Mouse (Mus musculus): ENCODE data around the gene Rtp2.

DNA sequence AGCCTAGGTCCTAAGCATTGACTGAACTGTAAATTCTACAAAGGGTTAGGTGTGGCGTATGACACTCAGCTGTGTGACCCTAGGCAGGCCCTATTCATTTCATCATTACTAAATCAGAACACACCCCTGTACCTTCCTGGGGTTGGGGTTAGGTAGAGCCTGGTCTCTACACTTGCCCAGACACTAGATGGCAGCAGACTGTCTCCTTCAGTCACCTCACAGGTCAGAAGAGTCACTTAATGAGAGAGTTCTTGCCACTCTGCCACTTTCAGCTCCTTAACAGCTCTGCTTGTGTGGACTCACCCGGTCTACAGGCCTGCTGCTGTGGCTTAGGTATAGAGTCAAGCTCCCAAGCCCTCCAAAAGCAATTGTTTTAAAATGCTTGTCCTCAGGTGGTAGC, 30.2 kb upstream of the Rtp2 start:
- TF ChIP-seq CTCF (IDR thresholded peaks at IDR 0.05; ENCODE audit: low read depth, low read length) = no peak
- no peak for TF ChIP-seq GATA1 (IDR thresholded peaks at IDR 0.05; ENCODE audit: borderline replicate concordance, low read length)
- TF ChIP-seq GATA2 (IDR thresholded peaks at IDR 0.05; ENCODE audit: borderline replicate concordance, low read depth, low read length) = no peak

Data from G1E (cell line).